Comparison of ENCODE assay signal across 8 mouse cellular contexts in the genomic region with DNA sequence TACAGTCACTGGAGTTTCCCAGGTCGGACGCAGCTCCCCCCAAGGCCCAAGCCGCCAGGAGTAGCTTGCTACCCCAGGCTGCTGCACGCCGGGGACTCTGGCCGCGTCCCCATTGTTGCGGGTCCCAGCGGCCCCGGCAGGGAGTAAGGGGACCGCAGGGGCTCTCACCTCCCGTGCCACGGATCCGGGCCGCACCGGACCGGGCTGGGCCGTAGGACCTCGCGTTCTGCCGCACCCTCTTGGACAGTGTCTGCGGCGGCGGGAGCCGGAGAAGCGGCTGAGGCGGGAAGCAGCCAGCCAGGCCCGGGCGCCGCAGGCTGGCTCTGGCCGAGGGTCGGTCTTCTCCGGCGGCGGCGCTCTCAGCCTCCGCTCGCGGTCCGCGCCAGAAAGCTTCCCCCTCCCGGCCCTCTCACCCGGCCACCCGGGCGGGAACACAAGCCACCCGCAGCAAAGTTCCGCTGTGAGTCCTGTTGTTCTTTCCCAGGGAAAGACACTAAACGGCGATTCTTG. TPM values are rescaled to one million over a fixed set of nuclear protein-coding genes. Genes with fewer than 3 reads are reported as not detected.
DNase-seq lines count a peak whose midpoint lies in the region; ATAC-seq lines count a peak whose summit lies in the region.

Gene Rad54l2, minus strand, starts transcription at position 383 of the 510 bp plus-strand sequence.

- peak; percentile 88 to 89 for DNase-seq in adrenal gland, adult 18-20 months (ENCODE audit: low spot score in 2 of 2)
- peak; percentile 92 for DNase-seq in embryo, embryonic 11 days
- DNase-seq in gastrocnemius, postnatal 25 days = peak; percentile 83
- DNase-seq in intestine, embryonic 14.5 days (ENCODE audit: low spot score) = peak; percentile 99
- DNase-seq in left cerebral cortex, postnatal 10 days (ENCODE audit: extremely low spot score in 1 of 2, low spot score in 2 of 2) = peak; percentile 82 to 90
- peak; percentile 85 to 90 for DNase-seq in right cerebral cortex, postnatal 10 days (ENCODE audit: low spot score in 2 of 2)
- DNase-seq in urinary bladder, postnatal 14 days (ENCODE audit: low spot score) = peak; percentile 82

- peaks cover 12% of the 10 kb centered on the region; the same call in 1 of the 2 replicates for H3K4me1 ChIP-seq in intestine, embryonic 14.5 days (replicated peaks; ENCODE audit: control insufficient read depth, insufficient read depth, low read length)

- no peaks in the 10 kb centered on the region for H3K36me3 ChIP-seq in intestine, embryonic 14.5 days (ENCODE audit: control insufficient read depth, insufficient read depth, low read length)

- under 1% methylated on average over 49 of the region's 49 CpGs for WGBS in intestine, embryonic 14.5 days

- peak within 1 kb of the TSS; percentile 77 for H3K4me2 ChIP-seq in intestine, embryonic 14.5 days (ENCODE audit: low read length)

- peak within 1 kb of the TSS; percentile 96 for H3K4me3 ChIP-seq in intestine, embryonic 14.5 days (ENCODE audit: low read depth, low read length)

- H3K27me3 ChIP-seq in intestine, embryonic 14.5 days (replicated peaks; ENCODE audit: control insufficient read depth, insufficient read depth, low read length) = no peaks in the 10 kb centered on the region

- ATAC-seq in intestine, embryonic 14.5 days (replicated peaks; ENCODE audit: low FRiP score, low TSS enrichment, low read depth) = peak; percentile 93
- ATAC-seq in megakaryocyte progenitor cell, adult 5-6 weeks (replicated peaks; ENCODE audit: poor library complexity) = peak; percentile 95

- no peaks in the 10 kb centered on the region for H3K9me3 ChIP-seq in intestine, embryonic 14.5 days (ENCODE audit: control insufficient read depth, low read length)

- intact Hi-C loops in left cerebral cortex, postnatal 10 days (cut with DNase I) = no loop called here

- peak within 1 kb of the TSS; percentile 90 for H3K27ac ChIP-seq in intestine, embryonic 14.5 days (ENCODE audit: low read depth)

- peak within 1 kb of the TSS; percentile 99 for H3K9ac ChIP-seq in intestine, embryonic 14.5 days (ENCODE audit: low read length)

RNA-seq across cellular contexts. Expression of gene Rad54l2, which starts in this region (rescaled TPM):
- total RNA-seq in adrenal gland, adult 18-20 months (2021) = 10 to 100 TPM; 15.1 to 24.2 TPM
- 1 to 10 TPM; 5.7 to 5.8 TPM for total RNA-seq in gastrocnemius, postnatal 25 days (2021)
- polyA plus RNA-seq in intestine, embryonic 14.5 days (2014; fragmentation: Nextera tagmentation; extraction: Ambion mirVana) = 4.7 and 5.5 TPM in 2 replicates
- total RNA-seq in left cerebral cortex, postnatal 10 days (2021) = 10 to 100 TPM; 21.7 to 21.8 TPM
- 11.4 and 12.8 TPM in 2 replicates for total RNA-seq in megakaryocyte progenitor cell, adult 5-6 weeks (2015)
- total RNA-seq in megakaryocyte progenitor cell, adult 5-6 weeks (2017) = 11.0 and 19.8 TPM in 2 replicates

Comparison
In these comparisons a context has a peak if more than half of its experiments do, and no peak if none do; other contexts are left out.
1. Peak in every context shown above with its lines: DNase-seq, ATAC-seq, H3K4me3 ChIP-seq and H3K27ac ChIP-seq.